Mouse (Mus musculus) brain, embryonic 14.5 days (tissue): ENCODE measurements around the gene Entpd8.

ENCODE experiments used
- CTCF ChIP-seq: fragments of 200-500 bp; IDR thresholded peaks from 2 replicates; pipeline ENCODE4 v1.5.1; 2012; ENCODE audit warnings: inconsistent platforms, mild to moderate bottlenecking, moderate library complexity, borderline replicate concordance; ENCODE audit not compliant: insufficient read depth, insufficient read length; ENCODE audit errors: extremely low read depth
- POLR2A ChIP-seq: fragments of 200-500 bp; IDR thresholded peaks from 2 replicates; pipeline ENCODE4 v1.6.1; 2012; ENCODE audit warnings: mild to moderate bottlenecking, inconsistent platforms, borderline replicate concordance; ENCODE audit not compliant: poor library complexity, insufficient read depth, insufficient read length, severe bottlenecking; ENCODE audit errors: extremely low read depth

DNA sequence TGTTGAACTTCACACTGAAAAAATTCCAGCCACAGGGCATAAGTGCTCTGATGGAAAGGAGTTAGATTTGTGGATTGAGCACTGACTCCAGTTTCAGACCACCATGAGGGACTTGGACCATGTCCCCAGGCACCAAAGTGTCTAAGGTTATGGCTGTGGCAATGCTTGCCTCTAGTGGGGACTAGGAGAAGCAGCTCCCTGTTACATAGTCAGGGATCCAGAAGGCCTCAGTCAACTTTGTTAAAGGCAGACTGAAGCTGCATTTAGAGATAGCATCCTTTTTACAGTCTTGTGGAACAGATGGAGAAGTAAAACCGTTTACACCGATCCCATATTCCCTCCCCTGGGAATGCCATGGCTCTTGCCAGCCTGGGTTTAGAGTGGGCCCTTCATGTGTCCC, 24.0 kb downstream of the Entpd8 start:
- TF ChIP-seq CTCF (no peak), POLR2A (no peak)
